Mouse (Mus musculus): ENCODE data around the gene Slc35f2. TPM values are rescaled to one million over a fixed set of nuclear protein-coding genes. Genes with fewer than 3 reads are reported as not detected.

Slc35f2 gene
- polyA plus RNA-seq, 1 experiment: 0.02 TPM

DNA sequence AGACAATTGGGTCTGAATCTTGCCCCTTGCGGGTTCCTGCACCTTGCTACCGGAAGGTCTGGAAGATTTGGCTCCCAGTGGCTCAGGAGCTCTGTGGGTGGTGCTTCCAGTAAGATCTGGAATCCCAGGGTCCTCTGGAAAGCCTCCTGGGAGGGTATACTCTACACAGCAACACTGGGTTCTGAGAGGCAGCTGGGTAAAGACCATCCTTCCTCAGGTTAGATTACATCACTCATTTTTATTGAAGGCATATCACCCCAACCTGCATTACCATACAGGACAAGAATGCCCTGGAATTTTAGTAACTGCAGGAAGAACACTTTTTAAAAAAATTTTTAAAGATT, 58.5 kb downstream of the Slc35f2 start:
- no peak for TF ChIP-seq TCF12 (IDR thresholded peaks at IDR 0.05; ENCODE audit: insufficient read depth, poor library complexity, severe bottlenecking)
- TF ChIP-seq SRF (IDR thresholded peaks at IDR 0.05; ENCODE audit: control insufficient read depth, insufficient read length, low read depth): no peak
- no peak for TF ChIP-seq E2F4 (IDR thresholded peaks at IDR 0.05; ENCODE audit: insufficient read depth)
- no peak for TF ChIP-seq TCF3 (IDR thresholded peaks at IDR 0.05; ENCODE audit: insufficient read length, low read depth)
- TF ChIP-seq MAX (IDR thresholded peaks at IDR 0.05; ENCODE audit: low read depth): no peak
- TF ChIP-seq MYOG (IDR thresholded peaks at IDR 0.05; ENCODE audit: control insufficient read depth in 1 of 3, insufficient read depth in 1 of 3, insufficient read length in 2 of 3, low read depth in 2 of 3): no peak
- no peak for TF ChIP-seq USF1 (IDR thresholded peaks at IDR 0.05; ENCODE audit: low read depth)
- no peak for TF ChIP-seq CEBPB (IDR thresholded peaks at IDR 0.05; ENCODE audit: insufficient read depth, poor library complexity, severe bottlenecking)
- no peak for TF ChIP-seq POLR2AphosphoS2 (IDR thresholded peaks at IDR 0.05; ENCODE audit: insufficient read length, low read depth)
- no peak for TF ChIP-seq POLR2A (IDR thresholded peaks at IDR 0.05; ENCODE audit: insufficient read length, low read depth)
- no peak for TF ChIP-seq REST (IDR thresholded peaks at IDR 0.05; ENCODE audit: insufficient read depth, insufficient read length)
- no peak for TF ChIP-seq MYOD1 (IDR thresholded peaks at IDR 0.05; ENCODE audit: control insufficient read depth in 1 of 3, insufficient read length in 2 of 3, low read depth in 2 of 3)
- H3ac ChIP-seq (ENCODE audit: control insufficient read depth, insufficient read length): no peak overlapping the region
- no peaks in the 10 kb centered on the region for H3K79me2 ChIP-seq (ENCODE audit: control insufficient read depth, insufficient read depth)
- H3K27me3 ChIP-seq (ENCODE audit: control insufficient read depth, insufficient read depth, insufficient read length): no peaks in the 10 kb centered on the region
- no peak overlapping the region for H3K4me3 ChIP-seq
- no peaks in the 10 kb centered on the region for H3K36me3 ChIP-seq (ENCODE audit: control insufficient read depth, insufficient read depth)
- peak overlapping the region; percentile 67 for H3K4me2 ChIP-seq (ENCODE audit: low read depth)

DNA sequence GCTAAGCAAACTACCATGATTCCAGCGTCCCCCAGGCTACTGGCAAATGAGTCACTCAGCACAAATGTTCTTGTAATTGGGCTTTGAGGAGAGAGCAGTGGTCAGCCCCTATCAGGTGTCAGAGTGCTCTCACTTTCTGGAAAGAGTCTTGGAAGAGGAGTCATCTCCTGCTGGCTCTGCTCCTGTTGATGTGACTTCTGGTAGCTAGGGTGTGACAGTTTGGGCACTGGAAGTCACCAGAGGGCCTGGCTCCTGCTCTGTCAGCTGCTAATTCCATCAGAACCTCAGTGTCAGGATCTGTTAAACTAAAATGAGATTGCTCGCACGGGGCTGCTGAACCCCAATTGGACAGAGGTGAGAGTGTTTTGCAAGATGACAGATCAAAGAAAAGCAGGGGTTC, 63.7 kb downstream of the Slc35f2 start:
- TF ChIP-seq E2F4 (IDR thresholded peaks at IDR 0.05; ENCODE audit: insufficient read depth) (no peak), MYOD1 (IDR thresholded peaks at IDR 0.05; ENCODE audit: control insufficient read depth in 1 of 3, insufficient read length in 2 of 3, low read depth in 2 of 3) (peak in 1 of 3 experiments; percentile 60), TCF12 (IDR thresholded peaks at IDR 0.05; ENCODE audit: insufficient read depth, poor library complexity, severe bottlenecking) (no peak), MYOG (IDR thresholded peaks at IDR 0.05; ENCODE audit: control insufficient read depth in 1 of 3, insufficient read depth in 1 of 3, insufficient read length in 2 of 3, low read depth in 2 of 3) (peak in 2 of 3 experiments; percentile 32 to 47), TCF3 (IDR thresholded peaks at IDR 0.05; ENCODE audit: insufficient read length, low read depth) (no peak), POLR2AphosphoS2 (IDR thresholded peaks at IDR 0.05; ENCODE audit: insufficient read length, low read depth) (no peak)
- H3K4me2 ChIP-seq (ENCODE audit: low read depth): no peak overlapping the region
- no peak overlapping the region for H3K4me3 ChIP-seq
- H3K79me2 ChIP-seq (ENCODE audit: control insufficient read depth, insufficient read depth): no peaks in the 10 kb centered on the region
- H3ac ChIP-seq (ENCODE audit: control insufficient read depth, insufficient read length): no peak overlapping the region
- H3K36me3 ChIP-seq (ENCODE audit: control insufficient read depth, insufficient read depth): no peaks in the 10 kb centered on the region
- no peaks in the 10 kb centered on the region for H3K27me3 ChIP-seq (ENCODE audit: control insufficient read depth, insufficient read depth, insufficient read length)

DNA sequence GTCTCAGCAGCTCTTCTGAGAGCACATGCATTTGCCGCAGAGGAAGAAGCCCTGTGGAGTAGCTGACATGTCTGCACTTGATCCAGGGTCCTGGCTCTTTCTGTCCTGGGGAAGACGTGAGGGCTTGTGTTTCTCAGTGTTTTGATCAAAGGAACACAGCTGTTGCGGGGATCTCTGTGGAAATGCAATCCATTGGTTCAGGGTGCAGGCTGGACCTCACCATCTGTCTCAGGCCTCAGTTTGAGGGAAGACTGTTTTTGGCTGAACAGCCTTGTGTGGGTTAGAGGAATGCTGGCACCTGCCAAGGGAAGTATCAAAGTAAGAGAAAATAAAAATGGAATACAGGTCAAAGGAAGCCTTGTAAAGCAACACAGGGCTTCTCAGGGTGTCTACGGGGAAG, 64.6 kb downstream of the Slc35f2 start:
- Histone ChIP-seq H3K4me3 (no peak overlapping the region), H3K27me3 (ENCODE audit: control insufficient read depth, insufficient read depth, insufficient read length) (no peaks in the 10 kb centered on the region), H3K79me2 (ENCODE audit: control insufficient read depth, insufficient read depth) (no peaks in the 10 kb centered on the region), H3ac (ENCODE audit: control insufficient read depth, insufficient read length) (no peak overlapping the region), H3K4me2 (ENCODE audit: low read depth) (no peak overlapping the region), H3K36me3 (ENCODE audit: control insufficient read depth, insufficient read depth) (no peaks in the 10 kb centered on the region)
- peak; percentile 51 to 82 (median 61) for TF ChIP-seq MYOD1 (IDR thresholded peaks at IDR 0.05; ENCODE audit: control insufficient read depth in 1 of 3, insufficient read length in 2 of 3, low read depth in 2 of 3)
- no peak for TF ChIP-seq CEBPB (IDR thresholded peaks at IDR 0.05; ENCODE audit: insufficient read depth, poor library complexity, severe bottlenecking)
- no peak for TF ChIP-seq USF1 (IDR thresholded peaks at IDR 0.05; ENCODE audit: low read depth)
- no peak for TF ChIP-seq MAX (IDR thresholded peaks at IDR 0.05; ENCODE audit: low read depth)
- peak; percentile 14 for TF ChIP-seq TCF3 (IDR thresholded peaks at IDR 0.05; ENCODE audit: insufficient read length, low read depth)
- TF ChIP-seq E2F4 (IDR thresholded peaks at IDR 0.05; ENCODE audit: insufficient read depth): no peak
- peak; percentile 71 for TF ChIP-seq TCF12 (IDR thresholded peaks at IDR 0.05; ENCODE audit: insufficient read depth, poor library complexity, severe bottlenecking)
- no peak for TF ChIP-seq REST (IDR thresholded peaks at IDR 0.05; ENCODE audit: insufficient read depth, insufficient read length)
- TF ChIP-seq POLR2AphosphoS2 (IDR thresholded peaks at IDR 0.05; ENCODE audit: insufficient read length, low read depth): no peak
- peak in 2 of 3 experiments; percentile 70 to 90 for TF ChIP-seq MYOG (IDR thresholded peaks at IDR 0.05; ENCODE audit: control insufficient read depth in 1 of 3, insufficient read depth in 1 of 3, insufficient read length in 2 of 3, low read depth in 2 of 3)

DNA sequence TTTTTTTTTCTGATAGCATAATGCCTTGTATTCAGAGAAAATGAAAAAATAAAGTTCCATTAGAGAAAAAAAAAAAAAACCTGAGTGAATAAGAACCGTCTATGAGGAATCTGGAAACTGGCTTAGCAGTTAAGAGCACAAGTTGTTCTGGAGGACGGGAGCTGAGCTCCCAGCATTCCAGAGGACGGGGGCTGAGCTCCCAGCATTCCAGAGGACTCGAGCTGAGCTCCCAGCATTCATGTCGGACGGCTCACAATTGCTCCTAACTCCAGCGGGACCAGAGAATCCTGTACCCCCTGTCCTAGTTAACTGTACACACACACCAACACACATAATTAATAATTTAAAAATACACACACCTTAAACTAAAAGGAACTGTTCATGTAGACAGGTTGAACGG, 67.5 kb downstream of the Slc35f2 start:
- H3K4me2 ChIP-seq (ENCODE audit: low read depth): no peak overlapping the region
- no peak overlapping the region for H3K4me3 ChIP-seq
- no peak for TF ChIP-seq REST (IDR thresholded peaks at IDR 0.05; ENCODE audit: insufficient read depth, insufficient read length)
- TF ChIP-seq MYOG (IDR thresholded peaks at IDR 0.05; ENCODE audit: control insufficient read depth in 1 of 3, insufficient read depth in 1 of 3, insufficient read length in 2 of 3, low read depth in 2 of 3): no peak
- no peak for TF ChIP-seq E2F4 (IDR thresholded peaks at IDR 0.05; ENCODE audit: insufficient read depth)
- TF ChIP-seq POLR2A (IDR thresholded peaks at IDR 0.05; ENCODE audit: insufficient read length, low read depth): no peak
- TF ChIP-seq TCF3 (IDR thresholded peaks at IDR 0.05; ENCODE audit: insufficient read length, low read depth): no peak
- no peak for TF ChIP-seq MAX (IDR thresholded peaks at IDR 0.05; ENCODE audit: low read depth)
- TF ChIP-seq POLR2AphosphoS2 (IDR thresholded peaks at IDR 0.05; ENCODE audit: insufficient read length, low read depth): no peak
- no peak for TF ChIP-seq USF1 (IDR thresholded peaks at IDR 0.05; ENCODE audit: low read depth)
- TF ChIP-seq SRF (IDR thresholded peaks at IDR 0.05; ENCODE audit: control insufficient read depth, insufficient read length, low read depth): no peak
- TF ChIP-seq MYOD1 (IDR thresholded peaks at IDR 0.05; ENCODE audit: control insufficient read depth in 1 of 3, insufficient read length in 2 of 3, low read depth in 2 of 3): no peak
- no peak for TF ChIP-seq CEBPB (IDR thresholded peaks at IDR 0.05; ENCODE audit: insufficient read depth, poor library complexity, severe bottlenecking)
- no peak for TF ChIP-seq TCF12 (IDR thresholded peaks at IDR 0.05; ENCODE audit: insufficient read depth, poor library complexity, severe bottlenecking)
- H3K36me3 ChIP-seq (ENCODE audit: control insufficient read depth, insufficient read depth): no peaks in the 10 kb centered on the region
- H3K79me2 ChIP-seq (ENCODE audit: control insufficient read depth, insufficient read depth): no peaks in the 10 kb centered on the region
- H3K27me3 ChIP-seq (ENCODE audit: control insufficient read depth, insufficient read depth, insufficient read length): no peaks in the 10 kb centered on the region
- H3ac ChIP-seq (ENCODE audit: control insufficient read depth, insufficient read length): no peak overlapping the region

DNA sequence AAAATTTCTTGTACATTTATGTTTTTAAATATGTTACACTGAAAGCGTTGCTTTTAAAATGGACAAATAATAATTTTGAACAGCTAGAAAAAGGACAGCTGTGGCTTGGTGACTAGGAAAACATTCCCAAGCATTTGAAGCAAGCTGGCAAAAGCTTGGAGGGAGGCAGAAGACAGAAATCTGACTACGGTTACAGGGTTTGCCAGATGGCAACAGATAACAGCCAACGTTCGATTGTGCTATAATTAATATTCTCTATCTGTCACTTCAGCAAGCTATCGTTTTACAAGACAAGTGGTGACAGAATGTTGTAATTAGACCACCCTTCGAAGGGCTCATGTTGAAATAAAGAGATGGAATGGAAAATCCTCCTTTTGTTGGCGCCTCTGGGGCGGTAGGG, 77.2 kb downstream of the Slc35f2 start:
- TF ChIP-seq CEBPB (IDR thresholded peaks at IDR 0.05; ENCODE audit: insufficient read depth, poor library complexity, severe bottlenecking) (no peak), MYOD1 (IDR thresholded peaks at IDR 0.05; ENCODE audit: control insufficient read depth in 1 of 3, insufficient read length in 2 of 3, low read depth in 2 of 3) (no peak), TCF3 (IDR thresholded peaks at IDR 0.05; ENCODE audit: insufficient read length, low read depth) (no peak), REST (IDR thresholded peaks at IDR 0.05; ENCODE audit: insufficient read depth, insufficient read length) (no peak), E2F4 (IDR thresholded peaks at IDR 0.05; ENCODE audit: insufficient read depth) (no peak), TCF12 (IDR thresholded peaks at IDR 0.05; ENCODE audit: insufficient read depth, poor library complexity, severe bottlenecking) (no peak)
- Histone ChIP-seq H3K27me3 (ENCODE audit: control insufficient read depth, insufficient read depth, insufficient read length) (no peaks in the 10 kb centered on the region), H3ac (ENCODE audit: control insufficient read depth, insufficient read length) (no peak overlapping the region), H3K4me2 (ENCODE audit: low read depth) (no peak overlapping the region), H3K79me2 (ENCODE audit: control insufficient read depth, insufficient read depth) (no peaks in the 10 kb centered on the region), H3K4me3 (no peak overlapping the region), H3K36me3 (ENCODE audit: control insufficient read depth, insufficient read depth) (no peaks in the 10 kb centered on the region)
